Mouse (Mus musculus) CD4-positive helper T cell, adult 2 months (primary cell): ENCODE measurements around the gene Zfp61.
A peak's percentile ranks its signal among the peaks of the same experiment; 100 is the strongest.

ENCODE experiments used
- DNase-seq: peaks from one replicate; pipeline ENCODE4 v3.0.0-alpha.2; 2012; ENCODE audit warnings: low read depth, missing footprints, low spot score

Zfp61 gene

DNA sequence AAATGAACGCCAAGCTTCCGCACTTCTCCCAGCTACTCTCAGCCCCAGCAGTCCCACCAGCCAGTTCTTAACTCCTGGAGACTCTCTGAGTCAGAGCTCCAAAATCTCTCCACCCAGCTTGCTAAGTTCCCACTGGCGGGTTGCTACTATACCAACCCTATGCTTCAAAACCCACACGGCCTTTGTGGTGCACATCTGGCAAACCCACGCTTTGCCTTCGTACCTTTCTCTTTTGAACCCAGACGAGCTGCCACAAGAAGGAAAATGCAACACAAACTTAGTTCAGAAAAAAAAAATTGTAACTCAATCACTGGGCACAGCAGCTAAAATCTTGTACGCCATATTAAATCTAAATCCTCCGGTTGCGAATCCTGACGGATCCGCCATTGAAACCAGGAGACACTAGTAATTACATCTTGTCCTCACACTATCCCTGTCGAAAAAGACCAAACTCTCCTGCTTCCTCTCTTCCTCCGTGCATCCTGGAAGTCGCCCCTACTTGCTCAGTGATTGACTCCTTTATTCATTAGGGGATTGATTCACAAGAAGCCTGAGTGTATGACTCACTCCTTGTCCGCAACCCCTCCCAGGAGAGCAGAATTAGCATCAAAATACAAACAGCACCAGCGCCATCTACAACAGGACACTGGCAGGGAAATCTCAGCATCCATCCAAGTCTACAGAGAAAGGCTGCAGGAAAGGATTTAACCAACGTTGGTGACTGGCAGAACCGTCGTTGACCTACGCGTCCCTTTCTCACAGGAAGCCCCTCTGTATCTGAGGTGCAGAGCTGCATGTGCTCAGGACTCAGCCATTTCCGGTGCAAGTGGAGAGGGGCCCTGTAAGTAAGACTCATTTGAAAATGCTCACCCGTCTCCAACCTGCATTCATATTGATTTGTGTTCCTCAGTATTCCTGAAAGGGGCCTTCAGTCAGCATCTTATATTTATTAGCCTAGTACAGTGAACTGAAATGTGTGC, 32.6 kb downstream of the Zfp61 start:
- peak; percentile 39 for DNase-seq

DNA sequence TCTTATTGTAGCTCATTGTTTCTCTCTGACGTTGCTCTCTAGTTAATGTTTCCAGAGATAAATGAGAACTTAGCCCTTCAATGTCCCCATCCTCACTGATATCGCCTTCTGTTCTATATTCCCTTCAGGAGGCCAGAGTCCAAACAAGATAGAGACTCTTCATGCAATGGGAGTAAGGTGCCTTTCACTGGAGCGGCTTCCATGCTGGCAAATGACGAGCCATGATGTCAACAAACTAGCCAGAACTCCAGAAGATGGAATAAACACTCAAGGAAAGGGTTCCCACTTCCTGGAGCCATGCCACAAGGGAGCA, 41.1 kb downstream of the Zfp61 start:
- no peak for DNase-seq

DNA sequence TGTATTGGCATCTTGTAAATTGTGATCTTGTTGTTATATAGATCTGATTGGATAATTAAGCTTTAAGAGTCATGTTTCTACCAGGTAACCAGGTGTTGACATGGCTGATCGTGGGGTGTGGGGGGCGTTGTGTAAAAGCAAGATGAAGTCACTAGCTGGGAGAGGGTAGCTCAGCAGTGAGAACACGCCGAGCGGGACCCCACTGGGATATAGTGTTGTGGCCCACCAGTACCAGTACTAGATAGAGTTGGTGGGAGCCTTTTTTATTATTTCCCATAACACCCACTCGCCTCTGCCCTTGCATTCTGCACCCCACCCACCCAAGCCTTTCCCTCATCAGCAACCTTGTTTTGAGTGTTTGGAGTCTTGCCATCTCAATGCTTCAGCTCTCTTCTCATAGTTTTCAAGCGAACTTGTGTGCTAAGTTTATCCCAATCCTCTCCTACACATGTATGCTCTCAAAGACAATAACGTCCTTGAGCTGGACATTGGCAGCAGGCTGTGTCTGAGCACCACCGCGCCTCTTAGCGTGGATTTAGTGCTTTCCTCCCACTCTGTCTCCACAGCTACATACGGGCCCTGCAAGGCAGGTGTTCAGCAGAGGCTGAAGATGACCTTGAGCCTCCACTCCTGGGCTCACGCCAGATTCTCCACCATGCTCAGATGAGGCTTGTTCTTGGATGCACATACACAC, 41.6 kb downstream of the Zfp61 start:
- DNase-seq: no peak

DNA sequence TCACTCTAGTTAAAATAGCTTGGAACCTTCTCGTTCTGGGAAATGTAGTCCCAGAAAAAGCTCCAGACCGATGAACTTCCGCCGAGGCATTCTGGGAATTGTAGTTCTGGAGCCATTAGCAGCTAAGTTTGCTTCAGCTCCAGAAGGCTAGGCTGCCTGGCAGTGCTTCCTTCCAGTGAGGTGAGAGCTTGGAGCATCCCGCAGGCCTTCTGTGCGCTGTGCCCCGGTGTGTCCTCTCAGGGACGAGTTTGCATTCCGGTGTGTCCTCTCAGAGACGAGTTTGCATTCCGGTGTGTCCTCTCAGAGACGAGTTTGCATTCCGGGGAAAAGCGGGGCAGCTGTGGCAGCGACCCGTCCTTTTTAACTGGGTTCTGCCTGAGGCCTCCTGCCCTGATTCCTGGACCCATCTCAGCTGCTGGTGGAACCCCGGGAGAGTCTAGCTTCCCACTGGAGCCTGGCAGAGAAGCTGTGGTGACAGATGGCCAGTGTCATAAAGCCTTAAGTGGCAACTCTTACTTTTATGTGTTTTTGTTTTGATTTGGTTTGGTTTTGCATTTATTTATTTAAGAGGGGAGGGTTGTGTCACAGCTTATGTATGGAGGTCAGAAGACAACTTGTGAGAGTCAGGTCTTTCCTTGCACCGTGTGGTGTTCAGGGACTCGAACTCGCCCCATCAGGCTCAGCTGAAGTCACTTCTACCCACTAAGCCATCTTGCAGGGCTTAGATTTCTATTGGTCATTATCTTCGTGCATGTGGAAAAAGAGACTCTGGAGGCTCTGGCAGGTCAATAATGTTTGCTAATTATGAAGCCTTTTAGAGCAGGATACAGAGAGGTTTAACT, 46.2 kb downstream of the Zfp61 start, which contains the start of gene Zfp108:
Gene Zfp108, plus strand, starts transcription at position 162 of the 842 bp plus-strand sequence.
- peak; percentile 40 for DNase-seq

DNA sequence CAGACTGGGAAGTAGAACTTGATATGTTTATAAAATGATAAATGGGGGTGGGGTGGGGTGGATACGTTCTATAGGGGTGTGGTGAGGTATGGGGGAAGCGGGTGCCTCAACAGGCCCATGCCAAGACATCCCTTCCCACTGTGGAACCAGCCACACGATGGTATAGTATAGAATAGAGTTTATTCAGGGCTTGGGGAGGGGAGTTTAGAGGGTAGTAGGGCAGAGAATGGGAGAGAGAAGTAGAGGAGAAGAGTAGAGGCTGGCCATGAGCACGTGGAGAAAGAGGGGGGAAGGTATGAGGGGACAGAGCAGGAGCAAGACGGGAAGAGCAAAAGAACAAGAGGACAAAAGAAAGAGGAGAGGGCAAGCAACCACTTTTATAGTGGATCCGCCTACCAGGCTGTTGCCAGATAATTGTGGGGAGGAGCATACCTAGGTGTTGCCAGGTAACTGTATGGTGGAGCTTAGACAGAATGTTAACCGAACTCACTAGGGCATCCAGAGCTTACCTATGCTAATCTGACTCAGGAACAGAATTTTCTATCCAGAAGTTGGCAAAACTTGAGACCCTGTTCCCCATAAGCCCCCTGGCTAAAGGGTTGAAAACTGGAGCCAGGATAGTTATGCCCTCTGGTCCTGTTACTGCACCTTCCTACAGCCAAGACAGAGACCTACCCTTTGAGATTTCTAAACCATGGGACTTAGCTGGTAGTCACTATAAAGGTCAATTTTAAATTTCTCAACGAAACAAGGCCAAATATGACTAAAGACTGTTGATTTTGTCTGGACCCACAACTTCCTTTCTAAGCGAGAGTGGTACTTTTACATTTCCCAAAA, 47.0 kb downstream of the Zfp61 start:
- DNase-seq: no peak
